Mouse (Mus musculus) CH12.LX (cell line): ENCODE data around the gene Sele. TPM values are rescaled to one million over a fixed set of nuclear protein-coding genes. Genes with fewer than 3 reads are reported as not detected.

Experiments used
- DNase-seq: peaks from one replicate; pipeline ENCODE4 v3.0.0-alpha.2; 2013; ENCODE audit errors: extremely low read depth
- H3K27ac ChIP-seq: 2 replicates; pipeline ENCODE4 v1.5.1; 2012; ENCODE audit warnings: low read depth, mild to moderate bottlenecking, control low read depth, moderate library complexity; ENCODE audit not compliant: insufficient read depth
- H3K27me3 ChIP-seq: replicated peaks from 2 replicates; pipeline ENCODE3; 2012; ENCODE audit warnings: inconsistent platforms
- H3K36me3 ChIP-seq, 2 experiments: replicated peaks in 1 of 2; 2 replicates each; pipeline versions ENCODE3 to v1.6.1; 2012; ENCODE audit warnings: inconsistent platforms in 1 of 2, low read length in 1 of 2, mild to moderate bottlenecking in 1 of 2, mixed read lengths in 1 of 2, moderate library complexity in 1 of 2; ENCODE audit not compliant: control insufficient read depth in 1 of 2, insufficient read depth in 1 of 2
- H3K4me1 ChIP-seq, 2 experiments: 2 replicates each; pipeline ENCODE4 v1.6.1; 2012; ENCODE audit warnings: inconsistent platforms in 1 of 2, moderate library complexity in 1 of 2; ENCODE audit not compliant: insufficient read depth in 2 of 2, control insufficient read depth in 1 of 2
- H3K4me2 ChIP-seq: 2 replicates; pipeline ENCODE4 v1.6.1; 2012; ENCODE audit warnings: low read depth, mild to moderate bottlenecking, control low read depth; ENCODE audit not compliant: poor library complexity, insufficient read depth, severe bottlenecking
- H3K4me3 ChIP-seq, 3 experiments: fragments of 150-350 bp in 1 of 3; sonication (generic) in 1 of 3; replicated peaks in 1 of 3; 2 replicates each; pipeline versions ENCODE3 to v1.5.1; 2011 to 2012; ENCODE audit warnings: low read depth in 2 of 3, low read length in 2 of 3, mild to moderate bottlenecking in 2 of 3, moderate library complexity in 2 of 3, control low read depth in 1 of 3, improper control_type of control experiment in 1 of 3, inconsistent platforms in 1 of 3, mixed read lengths in 1 of 3; ENCODE audit not compliant: poor library complexity in 1 of 3
- H3K79me2 ChIP-seq: replicated peaks from 2 replicates; pipeline ENCODE4 v1.6.1; 2012; ENCODE audit warnings: mild to moderate bottlenecking, moderate library complexity; ENCODE audit not compliant: control insufficient read depth, poor library complexity, insufficient read depth, severe bottlenecking; ENCODE audit errors: extremely low read depth
- H3K9ac ChIP-seq: 2 replicates; pipeline ENCODE4 v1.6.1; 2012; ENCODE audit warnings: low read depth, mild to moderate bottlenecking, control low read depth, moderate library complexity; ENCODE audit not compliant: insufficient read depth
- H3K9me3 ChIP-seq: replicated peaks from 2 replicates; pipeline ENCODE3; 2012; ENCODE audit warnings: low read length, inconsistent platforms, mixed read lengths
- BHLHE40 ChIP-seq: IDR thresholded peaks from 2 replicates; pipeline ENCODE4 v1.6.1; 2011; ENCODE audit warnings: mild to moderate bottlenecking, low read depth, low read length, improper control_type of control experiment
- CHD1 ChIP-seq: IDR thresholded peaks from 2 replicates; pipeline ENCODE4 v1.6.1; 2012; ENCODE audit warnings: low read depth, low read length, improper control_type of control experiment, inconsistent platforms
- CHD2 ChIP-seq: IDR thresholded peaks from 2 replicates; pipeline ENCODE4 v1.6.1; 2011; ENCODE audit warnings: low read length, improper control_type of control experiment
- E2F4 ChIP-seq: IDR thresholded peaks from 2 replicates; pipeline ENCODE4 v1.6.1; 2011; ENCODE audit warnings: low read depth, low read length, improper control_type of control experiment; ENCODE audit not compliant: insufficient replicate concordance
- ELF1 ChIP-seq: IDR thresholded peaks from 2 replicates; pipeline ENCODE4 v1.6.1; 2014; ENCODE audit warnings: low read depth, mild to moderate bottlenecking, inconsistent platforms, low read length, improper control_type of control experiment
- EP300 ChIP-seq: IDR thresholded peaks from 2 replicates; pipeline ENCODE4 v1.6.1; 2011; ENCODE audit warnings: low read length, improper control_type of control experiment
- GABPA ChIP-seq: IDR thresholded peaks from 2 replicates; pipeline ENCODE4 v1.6.1; 2012; ENCODE audit warnings: low read depth, low read length, improper control_type of control experiment, inconsistent platforms; ENCODE audit not compliant: insufficient replicate concordance
- HCFC1 ChIP-seq: IDR thresholded peaks from 2 replicates; pipeline ENCODE4 v1.6.1; 2012; ENCODE audit warnings: low read depth, mild to moderate bottlenecking, inconsistent platforms, low read length, improper control_type of control experiment
- IRF4 ChIP-seq: IDR thresholded peaks from 2 replicates; pipeline ENCODE4 v1.6.1; 2014; ENCODE audit warnings: low read depth, mild to moderate bottlenecking, inconsistent platforms, low read length, improper control_type of control experiment
- JUN ChIP-seq: IDR thresholded peaks from 2 replicates; pipeline ENCODE4 v1.6.1; 2011; ENCODE audit warnings: low read depth, mild to moderate bottlenecking, low read length, improper control_type of control experiment, moderate library complexity; ENCODE audit not compliant: insufficient read depth
- MAZ ChIP-seq: IDR thresholded peaks from 2 replicates; pipeline ENCODE4 v1.6.1; 2012; ENCODE audit warnings: low read depth, mild to moderate bottlenecking, inconsistent platforms, low read length, improper control_type of control experiment, moderate library complexity
- MYC ChIP-seq: IDR thresholded peaks from 2 replicates; pipeline ENCODE4 v1.6.1; 2011; ENCODE audit warnings: low read depth, mild to moderate bottlenecking, improper control_type of control experiment, low read length
- NELFE ChIP-seq: IDR thresholded peaks from 2 replicates; pipeline ENCODE4 v1.6.1; 2011; ENCODE audit warnings: low read depth, low read length, improper control_type of control experiment
- PAX5 ChIP-seq: IDR thresholded peaks from 2 replicates; pipeline ENCODE4 v1.6.1; 2012; ENCODE audit warnings: low read length, inconsistent platforms, mixed read lengths
- POLR2A ChIP-seq: IDR thresholded peaks from 2 replicates; pipeline ENCODE4 v1.6.1; 2011; ENCODE audit warnings: low read depth, mild to moderate bottlenecking, improper control_type of control experiment, low read length
- RAD21 ChIP-seq: IDR thresholded peaks from 2 replicates; pipeline ENCODE4 v1.6.1; 2011; ENCODE audit warnings: low read depth, mild to moderate bottlenecking, low read length, improper control_type of control experiment, moderate library complexity
- RCOR1 ChIP-seq: conservative IDR thresholded peaks from 2 replicates; pipeline ENCODE4 v1.6.1; 2012; ENCODE audit warnings: low read depth, mild to moderate bottlenecking, inconsistent platforms, low read length, improper control_type of control experiment
- SIN3A ChIP-seq: IDR thresholded peaks from 2 replicates; pipeline ENCODE4 v1.6.1; 2012; ENCODE audit warnings: low read length, improper control_type of control experiment, inconsistent platforms
- SMC3 ChIP-seq: IDR thresholded peaks from 2 replicates; pipeline ENCODE4 v1.6.1; 2011; ENCODE audit warnings: low read depth, low read length, improper control_type of control experiment
- TBP ChIP-seq: conservative IDR thresholded peaks from 2 replicates; pipeline ENCODE4 v1.6.1; 2011; ENCODE audit warnings: low read depth, low read length, improper control_type of control experiment
- UBTF ChIP-seq: IDR thresholded peaks from 2 replicates; pipeline ENCODE4 v1.6.1; 2012; ENCODE audit warnings: low read depth, mild to moderate bottlenecking, inconsistent platforms, low read length, improper control_type of control experiment, moderate library complexity
- USF2 ChIP-seq: conservative IDR thresholded peaks from 2 replicates; pipeline ENCODE4 v1.6.1; 2011; ENCODE audit warnings: low read depth, low read length, improper control_type of control experiment
- ZKSCAN1 ChIP-seq: IDR thresholded peaks from 2 replicates; pipeline ENCODE4 v1.6.1; 2012; ENCODE audit warnings: low read depth, inconsistent platforms, low read length, improper control_type of control experiment, borderline replicate concordance
- ZNF384 ChIP-seq: IDR thresholded peaks from 2 replicates; pipeline ENCODE4 v1.6.1; 2012; ENCODE audit warnings: low read depth, low read length, improper control_type of control experiment, inconsistent platforms
- dilution Hi-C: fragments of 300-500 bp; cut with MboI; formaldehyde crosslinking; loops from 2 replicates; pipeline ENCODE4 v1.14.3; 2020; ENCODE audit warnings: low sequenced_read_pairs; ENCODE audit not compliant: extremely low pct_unique_long_range_greater_than_20kb, extremely low pct_ligation_motif_present
- in situ Hi-C: fragments of 300-500 bp; cut with MboI; formaldehyde crosslinking; loops from 3 replicates; pipeline ENCODE4 v1.14.3; 2019; ENCODE audit warnings: low sequenced_read_pairs, low pct_ligation_motif_present, low pct_unique_long_range_greater_than_20kb, mixed read lengths
- polyA plus RNA-seq: library from polyadenylated mRNA; unstranded; fragments of >175 nt; gene quantifications from 2 replicates; pipeline ENCODE4 v1.2.1, GENCODE M21; 2012; ENCODE audit warnings: low read depth; ENCODE audit not compliant: insufficient read length
- total RNA-seq, 2 experiments: library from RNA; depleted of rRNA; stranded (reverse); fragments of 300-350 nt in 1 of 2; fragments of >200 nt in 1 of 2; gene quantifications; 2 replicates each; pipeline ENCODE4 v1.2.3; 2012 to 2014

Sele gene
- total and polyA plus RNA-seq, 3 experiments = not detected

GRCm38 (mm10) chr1:164086797-164087196, 38.8 kb downstream of the Sele start:
- in situ Hi-C loops = no loop called here
- H3K4me1 ChIP-seq = peaks cover 2 to 24% of the 10 kb centered on the region in 2 experiments; a peak in 3 of 4 replicates
- peaks cover 1% of the 10 kb centered on the region for H3K27me3 ChIP-seq
- no peaks in the 10 kb centered on the region for H3K79me2 ChIP-seq
- DNase-seq = no peak
- H3K9ac ChIP-seq = no peak overlapping the region
- TF ChIP-seq MYC (no peak), RAD21 (no peak), EP300 (no peak), ZNF384 (no peak), ZKSCAN1 (no peak), SIN3A (no peak), POLR2A (no peak), IRF4 (no peak), ELF1 (no peak), HCFC1 (no peak), RCOR1 (no peak), E2F4 (no peak), GABPA (no peak), SMC3 (no peak), TBP (no peak), NELFE (no peak), JUN (no peak), UBTF (no peak), PAX5 (no peak)
- H3K9me3 ChIP-seq = no peaks in the 10 kb centered on the region
- no peak overlapping the region for H3K4me3 ChIP-seq
- dilution Hi-C loops = no loop called here
- H3K4me2 ChIP-seq = no peak overlapping the region
- no peaks in the 10 kb centered on the region for H3K36me3 ChIP-seq
- no peak overlapping the region for H3K27ac ChIP-seq

GRCm38 (mm10) chr1:164087872-164088271, 39.8 kb downstream of the Sele start:
- dilution Hi-C loops = no loop called here
- Histone ChIP-seq H3K79me2 (no peaks in the 10 kb centered on the region), H3K4me2 (no peak overlapping the region), H3K9ac (no peak overlapping the region), H3K4me3 (no peak overlapping the region), H3K9me3 (no peaks in the 10 kb centered on the region), H3K27me3 (peaks cover 1% of the 10 kb centered on the region), H3K36me3 (no peaks in the 10 kb centered on the region), H3K27ac (no peak overlapping the region), H3K4me1 (peaks cover 0 to 13% of the 10 kb centered on the region in 2 experiments; a peak in 3 of 4 replicates)
- no peak for TF ChIP-seq POLR2A
- no peak for TF ChIP-seq BHLHE40
- TF ChIP-seq TBP = no peak
- TF ChIP-seq PAX5 = no peak
- no peak for TF ChIP-seq CHD1
- no peak for TF ChIP-seq NELFE
- no peak for TF ChIP-seq ZKSCAN1
- no peak for TF ChIP-seq MAZ
- no peak for TF ChIP-seq SIN3A
- no peak for TF ChIP-seq ELF1
- TF ChIP-seq USF2 = no peak
- no peak for TF ChIP-seq GABPA
- TF ChIP-seq CHD2 = no peak
- in situ Hi-C loops = no loop called here
- no peak for DNase-seq
